Mouse (Mus musculus): ENCODE data around the gene Ermap.

GRCm38 (mm10) chr4:119146816-119147215 is 43.0 kb downstream of the Ermap start:
- TF ChIP-seq EP300 (IDR thresholded peaks at IDR 0.05; ENCODE audit: low read depth) (no peak), CTCF (IDR thresholded peaks at IDR 0.05; ENCODE audit: low read depth) (no peak)
